14 mouse cellular contexts compared by ENCODE assay signal in the genomic region with DNA sequence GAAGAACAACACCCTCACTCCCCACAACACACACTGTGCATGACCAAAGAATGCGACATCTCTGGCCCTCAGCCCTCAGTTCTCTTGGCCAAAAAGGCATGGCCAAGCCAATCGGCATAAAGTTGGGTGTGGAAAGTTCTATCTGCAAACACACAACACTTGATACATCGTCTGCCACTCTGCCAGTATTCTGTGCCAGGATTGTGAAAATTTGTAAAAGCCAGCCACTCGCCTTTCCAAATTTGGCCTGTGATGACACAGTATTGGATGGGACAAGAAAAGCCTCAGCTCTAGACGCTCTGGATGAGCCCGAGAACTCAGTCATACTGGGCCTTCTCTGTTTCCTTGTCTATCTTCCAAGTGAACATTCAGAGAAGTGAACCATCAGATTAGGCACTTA. TPM values are rescaled to one million over a fixed set of nuclear protein-coding genes. Genes with fewer than 3 reads are reported as not detected.
DNase-seq lines count a peak whose midpoint lies in the region; ATAC-seq and TF ChIP-seq lines count a peak whose summit lies in the region.
"Had no signal": no experiment of that assay in that cellular context is flagged by ENCODE, and none has a peak within 500 bp of the region (broad histone marks: within the 10 kb centered on the region; RNA-seq: fewer than 3 reads in every experiment).

No protein-coding gene starts in this region.

- no peaks in the 10 kb centered on the region for H3K36me3 ChIP-seq in heart, embryonic 12.5 days
- H3K36me3 ChIP-seq in neural tube, embryonic 11.5 days (ENCODE audit: control insufficient read depth, insufficient read depth, low read length) = no peaks in the 10 kb centered on the region
- no peaks in the 10 kb centered on the region for H3K36me3 ChIP-seq in forebrain, embryonic 14.5 days (ENCODE audit: control insufficient read depth, insufficient read depth, low read length)
- H3K36me3 ChIP-seq in lung, postnatal 0 days (ENCODE audit: insufficient read depth, low read length) = no peaks in the 10 kb centered on the region
- H3K36me3 ChIP-seq: limb, embryonic 12.5 days had no signal

- DNase-seq in heart, adult 18-20 months = peak; percentile 18 to 32
- DNase-seq in neural tube, embryonic 11.5 days (ENCODE audit: low spot score) = no peak
- no peak for DNase-seq in neural tube, embryonic 10.5 days (ENCODE audit: extremely low spot score, low spot score)
- no peak for DNase-seq in forebrain, embryonic 14.5 days (ENCODE audit: low spot score)
- DNase-seq in lung, postnatal 0 days (ENCODE audit: low spot score) = peak; percentile 4
- no peak for DNase-seq in cerebellum, adult 8-10 months
- no peak for DNase-seq in cerebellum, postnatal 4 days (ENCODE audit: low spot score in 2 of 2)

- H3K9ac ChIP-seq in heart, embryonic 12.5 days = no peak overlapping the region
- no peak overlapping the region for H3K9ac ChIP-seq in neural tube, embryonic 11.5 days (ENCODE audit: low read length)
- H3K9ac ChIP-seq in forebrain, embryonic 14.5 days (ENCODE audit: low read length) = no peak overlapping the region
- H3K9ac ChIP-seq in lung, postnatal 0 days (replicated peaks; ENCODE audit: low read depth) = no peak overlapping the region
- H3K9ac ChIP-seq: limb, embryonic 12.5 days had no signal

- TF ChIP-seq EP300 in lung, postnatal 0 days (IDR thresholded peaks at IDR 0.05) = no peak

- no peak overlapping the region for H3K27ac ChIP-seq in heart, embryonic 12.5 days (ENCODE audit: poor library complexity, severe bottlenecking)
- H3K27ac ChIP-seq in neural tube, embryonic 11.5 days (ENCODE audit: low read depth, low read length) = no peak overlapping the region
- no peak overlapping the region for H3K27ac ChIP-seq in forebrain, embryonic 14.5 days (ENCODE audit: low read depth, low read length)
- H3K27ac ChIP-seq in lung, postnatal 0 days (ENCODE audit: low read length) = no peak overlapping the region
- H3K27ac ChIP-seq: limb, embryonic 12.5 days; macrophage had no signal

- no peak for ATAC-seq in heart, embryonic 12.5 days (ENCODE audit: insufficient number of reproducible peaks, low FRiP score)
- 0 out of 2 replicates have a peak, but pooled peaks have one; percentile 38 for ATAC-seq in neural tube, embryonic 11.5 days (ENCODE audit: insufficient read depth, low FRiP score, low TSS enrichment)
- ATAC-seq in forebrain, embryonic 14.5 days = peak; percentile 44; the same call in 1 of the 2 replicates
- ATAC-seq in lung, postnatal 0 days = peak; percentile 17; the same call in 1 of the 2 replicates
- ATAC-seq: intestine, embryonic 16.5 days had no signal

- no peaks in the 10 kb centered on the region for H3K27me3 ChIP-seq in heart, embryonic 12.5 days (replicated peaks)
- H3K27me3 ChIP-seq in neural tube, embryonic 11.5 days (ENCODE audit: control insufficient read depth, insufficient read depth, low read length) = no peaks in the 10 kb centered on the region
- no peaks in the 10 kb centered on the region for H3K27me3 ChIP-seq in forebrain, embryonic 14.5 days (replicated peaks; ENCODE audit: control insufficient read depth, insufficient read depth, low read length)
- no peaks in the 10 kb centered on the region for H3K27me3 ChIP-seq in lung, postnatal 0 days (replicated peaks; ENCODE audit: insufficient read depth, low read length)
- H3K27me3 ChIP-seq: CH12.LX had no signal

- no peak overlapping the region for H3K4me2 ChIP-seq in heart, embryonic 12.5 days
- no peak overlapping the region for H3K4me2 ChIP-seq in neural tube, embryonic 11.5 days (ENCODE audit: low read depth)
- H3K4me2 ChIP-seq in forebrain, embryonic 14.5 days (ENCODE audit: low read length) = no peak overlapping the region
- H3K4me2 ChIP-seq in lung, postnatal 0 days (replicated peaks; ENCODE audit: low read depth, low read length) = no peak overlapping the region
- H3K4me2 ChIP-seq: limb, embryonic 12.5 days had no signal

- H3K4me3 ChIP-seq in heart, embryonic 12.5 days = no peak overlapping the region
- no peak overlapping the region for H3K4me3 ChIP-seq in neural tube, embryonic 11.5 days (ENCODE audit: low read depth, low read length)
- H3K4me3 ChIP-seq in forebrain, embryonic 14.5 days (ENCODE audit: low read depth, low read length) = no peak overlapping the region
- no peak overlapping the region for H3K4me3 ChIP-seq in lung, postnatal 0 days (ENCODE audit: low read depth, low read length)
- H3K4me3 ChIP-seq: limb, embryonic 12.5 days had no signal

- no peaks in the 10 kb centered on the region for H3K9me3 ChIP-seq in heart, embryonic 12.5 days (replicated peaks)
- H3K9me3 ChIP-seq in neural tube, embryonic 11.5 days (ENCODE audit: control insufficient read depth, low read length) = no peaks in the 10 kb centered on the region
- no peaks in the 10 kb centered on the region for H3K9me3 ChIP-seq in forebrain, embryonic 14.5 days (replicated peaks; ENCODE audit: control insufficient read depth, low read length)
- no peaks in the 10 kb centered on the region for H3K9me3 ChIP-seq in lung, postnatal 0 days (ENCODE audit: low read length)
- H3K9me3 ChIP-seq: limb, embryonic 12.5 days had no signal

- no peaks in the 10 kb centered on the region for H3K4me1 ChIP-seq in heart, embryonic 12.5 days (replicated peaks)
- no peaks in the 10 kb centered on the region for H3K4me1 ChIP-seq in neural tube, embryonic 11.5 days (ENCODE audit: control insufficient read depth, insufficient read depth, low read length)
- no peaks in the 10 kb centered on the region for H3K4me1 ChIP-seq in forebrain, embryonic 14.5 days (ENCODE audit: control insufficient read depth, insufficient read depth, low read length)
- no peaks in the 10 kb centered on the region for H3K4me1 ChIP-seq in lung, postnatal 0 days (ENCODE audit: insufficient read depth, low read depth, low read length)
- H3K4me1 ChIP-seq: limb, embryonic 12.5 days had no signal

- no peak for TF ChIP-seq CTCF in lung, postnatal 0 days (IDR thresholded peaks at IDR 0.05)

- 77% methylated on average over 6 of the region's 6 CpGs for WGBS in heart, embryonic 12.5 days
- 89% methylated on average over 6 of the region's 6 CpGs for WGBS in neural tube, embryonic 11.5 days
- WGBS in forebrain, embryonic 14.5 days = 90% methylated on average over 6 of the region's 6 CpGs
- WGBS in lung, postnatal 0 days = 60% methylated on average over 6 of the region's 6 CpGs

RNA-seq across cellular contexts. Expression of a gene that starts 2.7 kb away (rescaled TPM):
- 1 to 10 TPM; 2.5 to 3.3 TPM for total RNA-seq in heart, adult 18-20 months (2021)
- polyA plus RNA-seq in heart, embryonic 12.5 days (2016; fragmentation: Nextera tagmentation; extraction: Ambion mirVana) = 3.8 and 4.4 TPM in 2 replicates
- polyA plus RNA-seq in neural tube, embryonic 11.5 days (2014; fragmentation: Nextera tagmentation; extraction: Ambion mirVana) = 28.7 and 38.6 TPM in 2 replicates
- 6.0 and 9.0 TPM in 2 replicates for polyA plus RNA-seq in forebrain, embryonic 14.5 days (2014; fragmentation: Nextera tagmentation; extraction: Ambion mirVana)
- 0.84 and 1.6 TPM in 2 replicates for polyA plus RNA-seq in lung, postnatal 0 days (2015; fragmentation: Nextera tagmentation; extraction: Ambion mirVana)

RNA-seq across cellular contexts. Expression of a gene that starts 39.8 kb away (rescaled TPM):
- total RNA-seq in heart, adult 18-20 months (2021) = not detected
- polyA plus RNA-seq in heart, embryonic 12.5 days (2016; fragmentation: Nextera tagmentation; extraction: Ambion mirVana) = not detected in 2 replicates
- not detected in 2 replicates for polyA plus RNA-seq in neural tube, embryonic 11.5 days (2014; fragmentation: Nextera tagmentation; extraction: Ambion mirVana)
- polyA plus RNA-seq in forebrain, embryonic 14.5 days (2014; fragmentation: Nextera tagmentation; extraction: Ambion mirVana) = not detected in 2 replicates
- not detected in 2 replicates for polyA plus RNA-seq in lung, postnatal 0 days (2015; fragmentation: Nextera tagmentation; extraction: Ambion mirVana)
- total RNA-seq: CH12.LX had no signal
- polyA plus RNA-seq: gonadal fat pad, adult 2 months; intestine, embryonic 16.5 days; large intestine, adult 2 months; limb, embryonic 12.5 days; macrophage had no signal

RNA-seq across cellular contexts. Expression of a gene that starts 48.8 kb away (rescaled TPM):
- total RNA-seq in heart, adult 18-20 months (2021) = under 1 TPM; 0.10 to 0.25 TPM
- 0.21 and 0.26 TPM in 2 replicates for polyA plus RNA-seq in heart, embryonic 12.5 days (2016; fragmentation: Nextera tagmentation; extraction: Ambion mirVana)
- 5.8 and 5.9 TPM in 2 replicates for polyA plus RNA-seq in neural tube, embryonic 11.5 days (2014; fragmentation: Nextera tagmentation; extraction: Ambion mirVana)
- 6.3 and 10.2 TPM in 2 replicates for polyA plus RNA-seq in forebrain, embryonic 14.5 days (2014; fragmentation: Nextera tagmentation; extraction: Ambion mirVana)
- 0.02 and 0.04 TPM in 2 replicates for polyA plus RNA-seq in lung, postnatal 0 days (2015; fragmentation: Nextera tagmentation; extraction: Ambion mirVana)
- polyA plus RNA-seq: macrophage had no signal

Comparison
In these comparisons a context has a peak if more than half of its experiments do, and no peak if none do; other contexts are left out.
1. DNase-seq: peak in heart, adult 18-20 months (2 of 2) and lung, postnatal 0 days (single experiment); none in neural tube, embryonic 11.5 days (single experiment), neural tube, embryonic 10.5 days (single experiment), forebrain, embryonic 14.5 days (single experiment), cerebellum, adult 8-10 months (single experiment) and cerebellum, postnatal 4 days (0 of 2).